Mouse (Mus musculus): Measurements from ENCODE around the gene Osgep.
A peak's percentile ranks its signal among the peaks of the same experiment; 100 is the strongest.

GRCm38 (mm10) chr14:50903973-50904827 lies 20.5 kb downstream of the Osgep start:
- TF ChIP-seq CTCF (IDR thresholded peaks at IDR 0.05; ENCODE audit: control insufficient read depth, insufficient read depth, low read length) (peak; percentile 42; the same call in 1 of the 2 replicates), POLR2A (IDR thresholded peaks at IDR 0.05; ENCODE audit: borderline replicate concordance, control insufficient read depth, low read depth, low read length) (no peak)
